Mouse (Mus musculus): ENCODE measurements around the gene Dars. TPM values are rescaled to one million over a fixed set of nuclear protein-coding genes. Genes with fewer than 3 reads are reported as not detected.

Dars gene
- polyA plus RNA-seq, 1 experiment from 2014 or later, result 168 TPM

GRCm38 (mm10) chr1:128443890-128444839 is 27.0 kb upstream of the Dars start:
- no peak overlapping the region for H3K27ac ChIP-seq (replicated peaks)
- peak; percentile 20 for DNase-seq (ENCODE audit: low spot score)
- peaks cover 14% of the 10 kb centered on the region for H3K4me1 ChIP-seq
- H3K27me3 ChIP-seq (replicated peaks; ENCODE audit: low read depth, poor library complexity, severe bottlenecking), result 0 out of 2 replicates have a peak, but pooled peaks cover 7% of the 10 kb centered on the region
- H3K4me3 ChIP-seq, result no peak overlapping the region
- no peaks in the 10 kb centered on the region for H3K9me3 ChIP-seq
- no peaks in the 10 kb centered on the region for H3K36me3 ChIP-seq (replicated peaks)
- WGBS, result 73% methylated on average over 9 of the region's 9 CpGs

DNA sequence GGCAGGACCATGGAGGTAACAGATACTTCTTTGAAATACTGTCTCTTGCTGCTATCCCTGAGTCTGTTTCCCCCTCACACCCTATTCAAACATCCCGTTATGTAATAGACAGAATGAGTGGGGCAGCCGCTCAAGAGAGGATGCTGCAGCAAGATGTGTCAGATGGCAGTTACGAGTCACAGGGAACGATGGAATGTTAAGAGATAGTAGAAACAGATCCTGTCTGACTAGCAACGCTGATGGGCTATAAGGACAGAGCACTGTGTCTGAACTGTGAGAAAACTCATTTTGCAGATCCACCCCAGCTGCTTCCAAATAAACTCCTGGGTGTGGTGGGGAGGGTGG is 23.9 kb upstream of the Dars start:
- no peaks in the 10 kb centered on the region for H3K36me3 ChIP-seq (replicated peaks)
- peak overlapping the region; percentile 59; the same call in 1 of the 2 replicates for H3K27ac ChIP-seq (replicated peaks)
- peaks cover 14% of the 10 kb centered on the region for H3K4me1 ChIP-seq
- H3K4me3 ChIP-seq, result no peak overlapping the region
- no peaks in the 10 kb centered on the region for H3K9me3 ChIP-seq
- 31% methylated on average over 5 of the region's 5 CpGs for WGBS
- DNase-seq (ENCODE audit: low spot score), result no peak
- no peaks in the 10 kb centered on the region for H3K27me3 ChIP-seq (replicated peaks; ENCODE audit: low read depth, poor library complexity, severe bottlenecking)

- peak; percentile 12 for DNase-seq (ENCODE audit: low spot score)
- Histone ChIP-seq H3K27me3 (replicated peaks; ENCODE audit: low read depth, poor library complexity, severe bottlenecking) (no peaks in the 10 kb centered on the region), H3K36me3 (replicated peaks) (no peaks in the 10 kb centered on the region), H3K4me3 (no peak overlapping the region), H3K9me3 (no peaks in the 10 kb centered on the region), H3K27ac (replicated peaks) (peak overlapping the region; percentile 59; the same call in 1 of the 2 replicates), H3K4me1 (peaks cover 14% of the 10 kb centered on the region)
- WGBS, result 32% methylated on average over 16 of the region's 16 CpGs
Observed at GRCm38 (mm10) chr1:128440386-128441128, 23.4 kb upstream of the Dars start.

GRCm38 (mm10) chr1:128439618-128440017 is 22.4 kb upstream of the Dars start:
- Histone ChIP-seq H3K27me3 (replicated peaks; ENCODE audit: low read depth, poor library complexity, severe bottlenecking) (no peaks in the 10 kb centered on the region), H3K36me3 (replicated peaks) (no peaks in the 10 kb centered on the region), H3K4me3 (no peak overlapping the region), H3K27ac (replicated peaks) (no peak overlapping the region), H3K4me1 (peaks cover 14% of the 10 kb centered on the region), H3K9me3 (no peaks in the 10 kb centered on the region)
- DNase-seq (ENCODE audit: low spot score), result no peak
- WGBS, result 90% methylated on average over 4 of the region's 4 CpGs

DNA sequence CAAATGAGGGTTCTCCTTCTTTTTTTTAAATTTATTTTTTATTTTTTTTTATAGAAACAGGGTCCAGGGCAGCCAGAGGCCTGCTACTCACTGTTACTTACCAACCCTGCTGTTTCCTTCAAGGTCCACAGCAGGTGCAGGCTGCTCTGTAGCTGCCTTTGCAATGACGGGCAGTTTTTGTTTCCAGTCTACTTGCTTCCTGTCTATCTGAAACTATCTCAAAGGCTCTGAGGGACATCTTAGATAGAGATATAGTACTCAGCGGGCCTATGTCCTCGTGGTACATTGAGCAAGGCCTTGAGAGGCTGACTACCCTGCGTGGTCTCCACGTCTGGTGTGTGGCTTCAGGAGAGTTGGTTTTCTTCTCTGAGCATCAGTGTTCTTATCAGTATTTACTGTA is 21.4 kb upstream of the Dars start:
- peaks cover 14% of the 10 kb centered on the region for H3K4me1 ChIP-seq
- H3K36me3 ChIP-seq (replicated peaks), result no peaks in the 10 kb centered on the region
- H3K27me3 ChIP-seq (replicated peaks; ENCODE audit: low read depth, poor library complexity, severe bottlenecking), result no peaks in the 10 kb centered on the region
- H3K4me3 ChIP-seq, result no peak overlapping the region
- WGBS, result 88% methylated on average over 5 of the region's 5 CpGs
- DNase-seq (ENCODE audit: low spot score), result no peak
- H3K27ac ChIP-seq (replicated peaks), result no peak overlapping the region
- no peaks in the 10 kb centered on the region for H3K9me3 ChIP-seq

GRCm38 (mm10) chr1:128437276-128437675 is 20.1 kb upstream of the Dars start:
- no peak overlapping the region for H3K4me3 ChIP-seq
- no peak for DNase-seq (ENCODE audit: low spot score)
- H3K9me3 ChIP-seq, result no peaks in the 10 kb centered on the region
- H3K4me1 ChIP-seq, result peaks cover 14% of the 10 kb centered on the region
- 49% methylated on average over 1 of the region's 1 CpGs for WGBS
- no peak overlapping the region for H3K27ac ChIP-seq (replicated peaks)
- H3K27me3 ChIP-seq (replicated peaks; ENCODE audit: low read depth, poor library complexity, severe bottlenecking), result no peaks in the 10 kb centered on the region
- H3K36me3 ChIP-seq (replicated peaks), result no peaks in the 10 kb centered on the region

- Histone ChIP-seq H3K36me3 (replicated peaks) (no peaks in the 10 kb centered on the region), H3K27me3 (replicated peaks; ENCODE audit: low read depth, poor library complexity, severe bottlenecking) (no peaks in the 10 kb centered on the region), H3K27ac (replicated peaks) (no peak overlapping the region), H3K9me3 (no peaks in the 10 kb centered on the region), H3K4me1 (peaks cover 9% of the 10 kb centered on the region), H3K4me3 (no peak overlapping the region)
- DNase-seq (ENCODE audit: low spot score), result no peak
- 87% methylated on average over 3 of the region's 3 CpGs for WGBS
Observed at GRCm38 (mm10) chr1:128436015-128436414, 18.8 kb upstream of the Dars start.

DNA sequence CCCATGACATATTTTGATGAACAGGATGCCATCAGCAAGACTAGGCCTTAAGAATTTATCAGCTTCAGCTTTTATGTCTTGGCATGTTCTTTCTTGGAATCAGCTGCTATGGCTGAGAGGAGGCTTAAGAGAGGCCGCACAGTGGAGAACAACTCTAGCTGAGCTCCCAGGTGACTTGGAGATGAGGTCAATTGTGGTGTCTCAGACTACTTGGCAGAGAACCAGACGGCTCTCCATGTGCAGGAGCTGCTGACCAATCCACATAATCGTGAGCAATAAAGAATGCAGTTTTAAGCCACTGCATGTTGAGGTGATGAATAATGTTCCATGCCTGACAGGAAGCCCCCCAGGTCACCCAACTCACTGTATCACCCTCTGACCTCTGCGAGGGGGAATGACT is 18.4 kb upstream of the Dars start:
- Histone ChIP-seq H3K9me3 (no peaks in the 10 kb centered on the region), H3K27ac (replicated peaks) (no peak overlapping the region), H3K27me3 (replicated peaks; ENCODE audit: low read depth, poor library complexity, severe bottlenecking) (no peaks in the 10 kb centered on the region), H3K36me3 (replicated peaks) (no peaks in the 10 kb centered on the region), H3K4me3 (no peak overlapping the region), H3K4me1 (peaks cover 5% of the 10 kb centered on the region)
- no peak for DNase-seq (ENCODE audit: low spot score)
- 84% methylated on average over 4 of the region's 4 CpGs for WGBS

GRCm38 (mm10) chr1:128424928-128425327 is 7.8 kb upstream of the Dars start:
- no peak overlapping the region for H3K4me3 ChIP-seq
- DNase-seq (ENCODE audit: low spot score), result no peak
- H3K36me3 ChIP-seq (replicated peaks), result no peaks in the 10 kb centered on the region
- WGBS, result 85% methylated on average over 3 of the region's 3 CpGs
- H3K27me3 ChIP-seq (replicated peaks; ENCODE audit: low read depth, poor library complexity, severe bottlenecking), result no peaks in the 10 kb centered on the region
- no peak overlapping the region for H3K27ac ChIP-seq (replicated peaks)
- no peaks in the 10 kb centered on the region for H3K4me1 ChIP-seq
- H3K9me3 ChIP-seq, result no peaks in the 10 kb centered on the region

GRCm38 (mm10) chr1:128417533-128417888 is 343 bp upstream of the Dars start:
- Histone ChIP-seq H3K9me3 (no peaks in the 10 kb centered on the region), H3K27ac (replicated peaks) (peak overlapping the region; percentile 98), H3K27me3 (replicated peaks; ENCODE audit: low read depth, poor library complexity, severe bottlenecking) (no peaks in the 10 kb centered on the region), H3K36me3 (replicated peaks) (peaks cover 24% of the 10 kb centered on the region), H3K4me1 (peaks cover 13% of the 10 kb centered on the region; the same call in 1 of the 2 replicates), H3K4me3 (peak overlapping the region; percentile 94)
- DNase-seq (ENCODE audit: low spot score), result no peak
- WGBS, result 40% methylated on average over 5 of the region's 5 CpGs

DNA sequence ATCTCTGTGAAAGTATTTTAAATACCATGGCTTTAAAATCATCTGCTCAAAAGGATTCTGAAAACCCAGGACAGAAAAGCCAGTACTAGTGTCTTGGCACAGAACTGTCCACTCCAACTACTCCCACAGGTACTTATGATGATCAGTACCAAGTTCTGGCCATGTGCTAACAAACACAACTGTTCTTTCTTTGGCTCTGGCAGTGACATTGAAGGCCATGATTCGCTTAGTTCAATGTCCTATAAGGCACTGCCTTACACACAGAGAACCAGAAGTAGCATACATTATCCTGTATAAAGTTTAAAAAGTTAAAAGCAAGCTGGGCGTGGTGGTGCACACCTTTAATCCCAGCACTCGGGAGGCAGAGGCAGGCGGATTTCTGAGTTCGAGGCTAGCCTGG is 6.0 kb downstream of the Dars start:
- Histone ChIP-seq H3K27me3 (replicated peaks; ENCODE audit: low read depth, poor library complexity, severe bottlenecking) (no peaks in the 10 kb centered on the region), H3K27ac (replicated peaks) (no peak overlapping the region), H3K9me3 (no peaks in the 10 kb centered on the region), H3K4me1 (0 out of 2 replicates have a peak, but pooled peaks cover 6% of the 10 kb centered on the region), H3K4me3 (no peak overlapping the region), H3K36me3 (replicated peaks) (peaks cover 62% of the 10 kb centered on the region)
- DNase-seq (ENCODE audit: low spot score), result no peak
- WGBS, result 95% methylated on average over 5 of the region's 5 CpGs

- Histone ChIP-seq H3K4me1 (peaks cover 8% of the 10 kb centered on the region; the same call in 1 of the 2 replicates), H3K36me3 (replicated peaks) (peaks cover 54% of the 10 kb centered on the region), H3K9me3 (no peaks in the 10 kb centered on the region), H3K27ac (replicated peaks) (no peak overlapping the region), H3K4me3 (no peak overlapping the region), H3K27me3 (replicated peaks; ENCODE audit: low read depth, poor library complexity, severe bottlenecking) (no peaks in the 10 kb centered on the region)
- DNase-seq (ENCODE audit: low spot score), result no peak
- WGBS, result 61% methylated on average over 1 of the region's 1 CpGs
Observed at GRCm38 (mm10) chr1:128406846-128407245, 10.3 kb downstream of the Dars start.

Measured in embryonic facial prominence, embryonic 10.5 days (tissue).